Mouse (Mus musculus) neural tube, postnatal 0 days (tissue): ENCODE data around the gene Gm28171. TPM values are rescaled to one million over a fixed set of nuclear protein-coding genes. Genes with fewer than 3 reads are reported as not detected.

Source experiments
- polyA plus RNA-seq: library from polyadenylated mRNA; unstranded; fragments of >200 nt; fragmentation: Nextera tagmentation; extraction: Ambion mirVana; gene quantifications from 2 replicates; pipeline ENCODE4 v1.2.1, GENCODE M21; 2015

Gene Gm28171
- not detected in 2 replicates for polyA plus RNA-seq

DNA sequence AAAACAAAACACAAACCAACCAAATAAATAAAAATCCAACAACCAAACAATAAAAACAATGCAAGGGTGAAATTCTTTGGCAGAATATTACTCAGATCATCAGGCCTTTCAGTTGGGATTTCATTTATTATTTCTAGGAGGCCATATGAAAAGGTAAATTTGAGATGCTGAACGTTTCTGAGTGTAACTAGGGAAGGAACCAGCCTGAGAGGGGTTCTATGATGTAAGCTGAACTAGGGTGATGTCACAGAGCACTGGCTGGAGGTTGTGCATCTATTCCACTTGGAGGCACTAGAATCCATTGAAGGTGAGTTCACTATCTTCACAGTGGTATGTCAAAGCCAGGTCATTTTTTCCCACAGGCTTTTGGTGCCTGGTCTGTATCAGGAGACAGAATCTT lies at the start of gene Gm28171:
Gm28171 (plus strand) TSS at position 301 of the 400 bp plus-strand sequence.

Other genes starting within 250 kb of the Gm28171 start
- gene Gm21854, start 136.4 kb upstream of the Gm28171 start, polyA plus RNA-seq: not detected in 2 replicates
- gene Gm20914, start 67.4 kb upstream of the Gm28171 start, polyA plus RNA-seq: not detected in 2 replicates
- gene Gm21778, start 149.1 kb downstream of the Gm28171 start, polyA plus RNA-seq: not detected in 2 replicates